Mouse (Mus musculus) adrenal gland, adult 10 weeks (tissue): ENCODE measurements around the gene Olfr1342. TPM values are rescaled to one million over a fixed set of nuclear protein-coding genes. Genes with fewer than 3 reads are reported as not detected.

Source experiments
- polyA plus RNA-seq: library from polyadenylated mRNA; stranded (reverse); fragments of 350-450 nt; fragmentation: Illumina TruSeq; extraction: RNeasy Lipid Tissue Mini Kit (QIAGEN cat#74804); gene quantifications from one replicate; pipeline ENCODE4 v1.2.3, GENCODE M21; 2014; ENCODE audit warnings: low read depth, low replicate concordance

Olfr1342 gene
- not detected for polyA plus RNA-seq

DNA sequence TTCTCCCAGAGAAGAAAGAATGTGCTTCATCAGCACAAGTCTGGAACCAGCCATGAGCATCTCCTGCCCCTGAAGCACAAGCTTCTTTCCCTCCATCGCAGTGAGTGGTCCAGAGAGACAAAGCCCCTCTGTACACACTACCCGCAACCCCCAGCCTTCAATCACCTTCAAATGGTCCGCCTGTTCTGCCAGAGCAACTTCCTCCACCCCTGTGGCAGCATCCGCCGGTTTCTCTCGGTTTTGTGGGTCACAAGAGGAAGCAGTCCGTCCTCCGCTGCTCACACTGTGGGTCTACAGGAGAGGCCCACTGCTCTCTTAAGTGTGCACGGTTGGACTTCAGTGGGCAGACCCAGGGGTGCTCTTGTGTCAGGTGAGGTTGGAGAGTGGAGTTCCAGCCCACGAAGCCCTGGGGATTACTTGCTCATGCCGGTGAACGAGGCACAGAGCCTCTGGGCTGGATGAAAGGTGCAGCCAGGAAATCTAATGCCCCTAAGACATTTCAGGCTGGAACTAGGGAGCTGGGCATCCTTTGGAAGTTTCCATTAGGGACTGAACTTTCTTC is at the start of gene Olfr1342:
Gene Olfr1342 (minus strand): TSS at position 345 of the 562 bp plus-strand sequence.

DNA sequence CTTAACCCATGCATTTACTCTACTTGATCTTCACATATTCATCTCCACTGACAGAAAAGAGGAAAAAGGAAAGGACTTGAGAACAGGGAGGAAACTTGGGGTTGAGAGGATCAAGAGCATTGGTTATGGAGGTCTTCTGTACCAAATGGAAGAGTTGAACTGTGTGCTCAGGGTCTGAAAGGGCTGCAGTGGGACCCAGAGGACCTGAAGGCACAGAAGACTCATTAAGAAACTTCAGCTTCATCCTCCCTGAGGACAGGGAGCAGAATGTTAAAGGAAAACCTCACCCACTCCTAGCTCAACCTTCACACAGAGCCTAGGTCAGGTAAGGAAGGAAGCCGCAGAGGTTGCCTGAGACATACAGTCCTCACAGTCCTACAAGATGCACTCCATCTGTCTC is 39.3 kb upstream of the Olfr1342 start, which contains the start of gene Olfr1339:
Gene Olfr1339 (plus strand): TSS at position 301 of the 400 bp plus-strand sequence.

DNA sequence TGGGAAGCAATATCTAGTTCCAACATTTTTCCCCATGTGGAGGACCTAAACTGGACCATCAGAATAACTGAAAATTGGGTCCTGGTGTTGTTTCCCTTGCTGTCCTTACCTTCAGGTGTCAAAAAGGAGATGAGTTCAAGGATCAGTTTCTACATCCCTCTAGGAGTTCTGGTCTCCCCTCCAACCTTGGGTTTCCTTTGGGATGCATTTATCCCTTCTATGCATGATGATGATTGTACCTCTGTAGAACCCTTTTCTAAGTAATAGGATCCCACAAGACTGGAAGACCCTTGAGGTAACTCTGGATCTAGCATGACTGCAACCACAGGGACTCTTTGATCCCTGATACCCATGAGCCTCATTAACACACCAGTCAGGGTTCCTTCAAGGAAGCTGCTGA is 27.3 kb upstream of the Olfr1342 start, which contains the start of gene Olfr1340:
Gene Olfr1340 (plus strand): TSS at position 301 of the 400 bp plus-strand sequence.

DNA sequence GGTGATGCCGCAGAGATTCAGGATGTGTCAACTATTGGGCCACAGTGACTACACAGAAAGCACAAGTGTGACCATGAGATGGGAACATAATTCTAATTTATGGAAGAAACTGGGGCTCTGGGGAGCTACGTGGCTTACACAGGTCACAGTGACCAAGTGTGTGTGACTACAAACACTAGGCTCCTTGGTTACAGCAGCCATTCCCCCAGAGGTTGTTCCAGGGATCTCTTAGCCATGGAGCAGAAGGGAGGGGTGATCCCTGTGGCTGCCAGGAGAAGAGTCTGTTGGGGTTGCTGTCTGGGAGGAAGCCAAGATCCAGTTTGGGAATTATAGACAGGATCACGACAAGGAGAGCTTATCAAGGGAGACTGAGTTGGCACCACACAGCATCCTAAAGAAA is 10.7 kb upstream of the Olfr1342 start, which contains the start of gene Olfr1341:
Gene Olfr1341 (plus strand): TSS at position 301 of the 400 bp plus-strand sequence.

DNA sequence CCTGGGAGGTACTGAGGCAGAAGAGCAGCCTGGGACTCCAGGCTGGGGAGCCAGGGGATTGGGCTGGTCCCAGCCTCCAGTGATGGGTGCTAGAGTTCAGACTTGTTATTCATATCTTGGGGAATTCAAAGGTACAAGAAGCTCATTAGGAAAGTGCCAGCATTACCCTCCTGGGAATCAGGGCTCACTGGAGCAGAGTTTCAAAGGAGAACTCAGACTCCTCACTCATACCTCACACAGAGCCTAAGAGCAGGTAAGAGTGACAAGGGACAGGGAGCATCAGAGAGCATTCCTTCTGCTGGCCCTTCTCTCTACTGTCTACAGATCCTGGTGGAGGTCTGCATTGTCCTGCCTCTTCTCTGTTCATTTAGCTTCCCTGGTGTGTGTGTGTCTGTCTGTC is 33.9 kb downstream of the Olfr1342 start, which contains the start of gene Olfr62:
Gene Olfr62 (plus strand): TSS at position 301 of the 400 bp plus-strand sequence.

Other genes starting within 250 kb of the Olfr1342 start
- gene Mpl, start 235.2 kb downstream of the Olfr1342 start, polyA plus RNA-seq: not detected
- 3.1 TPM for gene Tie1, start 202.7 kb downstream of the Olfr1342 start, polyA plus RNA-seq
- not detected for gene 2610528J11Rik, start 165.8 kb downstream of the Olfr1342 start, polyA plus RNA-seq
- not detected for gene Tmem125, start 148.7 kb downstream of the Olfr1342 start, polyA plus RNA-seq
- not detected for gene Cfap57, start 72.0 kb downstream of the Olfr1342 start, polyA plus RNA-seq
- gene Ebna1bp2, start 72.0 kb downstream of the Olfr1342 start, polyA plus RNA-seq: 22.7 TPM
- gene Olfr62, start 33.8 kb downstream of the Olfr1342 start, polyA plus RNA-seq: not detected
- not detected for gene Olfr1341, start 10.8 kb upstream of the Olfr1342 start, polyA plus RNA-seq
- gene Olfr1340, start 27.4 kb upstream of the Olfr1342 start, polyA plus RNA-seq: not detected
- gene Olfr1339, start 39.4 kb upstream of the Olfr1342 start, polyA plus RNA-seq: not detected
- gene Olfr1338, start 66.0 kb upstream of the Olfr1342 start, polyA plus RNA-seq: not detected
- not detected for gene Olfr1337, start 89.8 kb upstream of the Olfr1342 start, polyA plus RNA-seq
- not detected for gene Olfr1335, start 117.2 kb upstream of the Olfr1342 start, polyA plus RNA-seq
- not detected for gene Olfr1333, start 143.5 kb upstream of the Olfr1342 start, polyA plus RNA-seq
- not detected for gene Olfr1331, start 171.9 kb upstream of the Olfr1342 start, polyA plus RNA-seq
- not detected for gene Olfr1330, start 195.8 kb upstream of the Olfr1342 start, polyA plus RNA-seq
- gene Olfr1329, start 224.7 kb upstream of the Olfr1342 start, polyA plus RNA-seq: not detected
- not detected for gene Olfr1328, start 245.9 kb upstream of the Olfr1342 start, polyA plus RNA-seq